Mouse (Mus musculus) inflammation-experienced regulatory T-cells, adult 6 months (primary cell): ENCODE data around the gene Gfod2. TPM values are rescaled to one million over a fixed set of nuclear protein-coding genes. Genes with fewer than 3 reads are reported as not detected.

ENCODE experiments used
- polyA plus RNA-seq, 3 experiments: library from polyadenylated mRNA; unstranded; fragments of 100-300 nt; shearing (Covaris generic); gene quantifications; one replicate each; pipeline ENCODE4 v1.2.1; 2017

The Gfod2 gene
- polyA plus RNA-seq, 3 experiments from 2014 or later = 1.7 to 5.9 (median 3.9) TPM

Other genes with a start within 250 kb of the Gfod2 start
- gene Hsd11b2, start 239.9 kb downstream of the Gfod2 start, polyA plus RNA-seq = not detected
- 10 to 100 TPM; 31.8 to 38.3 (median 38.3) TPM for gene Atp6v0d1, start 192.6 kb downstream of the Gfod2 start, polyA plus RNA-seq
- 1 to 10 TPM; 6.1 to 9.3 (median 8.7) TPM for gene Ripor1, start 153.4 kb downstream of the Gfod2 start, polyA plus RNA-seq
- 10 to 100 TPM; 52.4 to 66.1 (median 56.0) TPM for gene Ctcf, start 122.1 kb downstream of the Gfod2 start, polyA plus RNA-seq
- 1 to 10 TPM in 2 of 3 experiments, under 1 TPM in 1; 0.74 to 2.5 (median 1.5) TPM for gene Agrp, start 121.3 kb downstream of the Gfod2 start, polyA plus RNA-seq
- 1 to 10 TPM; 4.6 to 6.8 (median 6.6) TPM for gene Carmil2, start 72.4 kb downstream of the Gfod2 start, polyA plus RNA-seq
- 10 to 100 TPM; 53.2 to 71.2 (median 54.5) TPM for gene Acd, start 57.6 kb downstream of the Gfod2 start, polyA plus RNA-seq
- 10 to 100 TPM in 1 of 3 experiments, 1 to 10 TPM in 2; 7.2 to 11.0 (median 9.0) TPM for gene Pard6a, start 57.5 kb downstream of the Gfod2 start, polyA plus RNA-seq
- gene 4933405L10Rik, start 51.0 kb downstream of the Gfod2 start, polyA plus RNA-seq = not detected
- gene Enkd1, start 50.5 kb downstream of the Gfod2 start, polyA plus RNA-seq = 1 to 10 TPM; 1.3 to 2.9 (median 1.9) TPM
- gene Ranbp10, start 68.7 kb upstream of the Gfod2 start, polyA plus RNA-seq = 1 to 10 TPM; 5.3 to 8.7 (median 5.9) TPM
- gene Tsnaxip1, start 69.1 kb upstream of the Gfod2 start, polyA plus RNA-seq = not detected
- 10 to 100 TPM; 13.8 to 22.1 (median 18.4) TPM for gene Cenpt, start 94.6 kb upstream of the Gfod2 start, polyA plus RNA-seq
- 1 to 10 TPM; 5.5 to 6.7 (median 6.0) TPM for gene Thap11, start 96.5 kb upstream of the Gfod2 start, polyA plus RNA-seq
- 10 to 100 TPM; 10.8 to 70.1 (median 13.0) TPM for gene Nutf2, start 101.9 kb upstream of the Gfod2 start, polyA plus RNA-seq
- gene Edc4, start 122.2 kb upstream of the Gfod2 start, polyA plus RNA-seq = 10 to 100 TPM; 28.1 to 41.1 (median 33.9) TPM
- 1 to 10 TPM in 2 of 3 experiments, not detected in 1; 1.2 to 1.8 TPM for gene Nrn1l, start 134.9 kb upstream of the Gfod2 start, polyA plus RNA-seq
- 10 to 100 TPM; 10.0 to 14.4 (median 11.1) TPM for gene Pskh1, start 141.8 kb upstream of the Gfod2 start, polyA plus RNA-seq
- gene Ctrl, start 175.2 kb upstream of the Gfod2 start, polyA plus RNA-seq = 1 to 10 TPM; 3.0 to 4.1 (median 3.4) TPM
- 100 to 1,000 TPM; 368 to 388 (median 373) TPM for gene Psmb10, start 179.8 kb upstream of the Gfod2 start, polyA plus RNA-seq
- gene Lcat, start 184.7 kb upstream of the Gfod2 start, polyA plus RNA-seq = under 1 TPM; 0.44 to 0.67 (median 0.45) TPM
- 1 to 10 TPM; 5.4 to 8.8 (median 6.4) TPM for gene Slc12a4, start 207.4 kb upstream of the Gfod2 start, polyA plus RNA-seq
- not detected for gene Dpep3, start 220.8 kb upstream of the Gfod2 start, polyA plus RNA-seq
- 10 to 100 TPM; 29.0 to 36.7 (median 32.2) TPM for gene Dus2, start 232.7 kb upstream of the Gfod2 start, polyA plus RNA-seq
- gene Dpep2nb, start 247.3 kb upstream of the Gfod2 start, polyA plus RNA-seq = not detected